26 mouse cellular contexts compared by ENCODE assay signal in the genomic region with DNA sequence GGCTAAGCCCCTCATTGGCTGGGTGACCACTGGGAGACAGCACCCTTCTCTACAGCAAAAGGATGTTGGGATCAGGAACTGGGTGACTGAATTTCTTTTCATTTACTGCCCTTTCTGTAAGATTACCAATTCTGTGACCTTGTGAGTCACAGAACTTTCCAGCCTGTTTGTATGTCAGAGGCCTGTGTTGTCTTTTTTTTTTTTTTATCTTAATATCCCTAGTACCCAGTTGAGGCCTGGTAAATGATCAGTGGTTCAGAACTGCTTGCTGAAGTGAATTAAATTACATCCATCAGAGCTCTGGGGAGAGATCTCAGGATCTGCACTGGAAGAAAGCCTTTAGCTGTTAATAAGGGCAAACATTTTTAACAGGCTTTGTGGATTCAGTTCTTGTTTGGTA.
"Had no signal": no experiment of that assay in that cellular context is flagged by ENCODE, and none has a peak within 500 bp of the region (broad histone marks: within the 10 kb centered on the region; RNA-seq: fewer than 3 reads in every experiment).

No protein-coding gene starts in this region.

- H3K9me3 ChIP-seq: heart, embryonic 15.5 days; hindbrain, embryonic 13.5 days; hindbrain, embryonic 15.5 days; kidney, embryonic 15.5 days; limb, embryonic 13.5 days; limb, embryonic 15.5 days; liver, embryonic 13.5 days; liver, embryonic 15.5 days had no signal

- H3K4me1 ChIP-seq: hindbrain, embryonic 13.5 days; hindbrain, embryonic 15.5 days; kidney, embryonic 15.5 days; limb, embryonic 13.5 days; limb, embryonic 15.5 days; liver, embryonic 13.5 days; liver, embryonic 15.5 days had no signal

- H3K4me2 ChIP-seq: heart, embryonic 11.5 days; heart, embryonic 13.5 days; heart, embryonic 15.5 days; hindbrain, embryonic 13.5 days; hindbrain, embryonic 15.5 days; kidney, embryonic 15.5 days; limb, embryonic 13.5 days; limb, embryonic 15.5 days; liver, embryonic 13.5 days; liver, embryonic 15.5 days had no signal

- H3K27ac ChIP-seq: heart, adult 2 months; heart, embryonic 13.5 days; heart, embryonic 15.5 days; hindbrain, embryonic 13.5 days; hindbrain, embryonic 15.5 days; hindbrain, postnatal 0 days; kidney, embryonic 15.5 days; kidney, postnatal 0 days; limb, embryonic 13.5 days; limb, embryonic 15.5 days; liver, embryonic 13.5 days; liver, embryonic 15.5 days had no signal

- H3K9ac ChIP-seq: heart, embryonic 13.5 days; heart, embryonic 15.5 days; hindbrain, embryonic 13.5 days; hindbrain, embryonic 15.5 days; kidney, embryonic 15.5 days; limb, embryonic 13.5 days; limb, embryonic 15.5 days; liver, embryonic 13.5 days; liver, embryonic 15.5 days had no signal

- DNase-seq: gastrocnemius, postnatal 14 days; gastrocnemius, postnatal 36 days; heart, adult 2 months; heart, postnatal 14 days; heart, postnatal 36 days; kidney, adult 11 months; kidney, adult 2 months; kidney, adult 9 months; kidney, postnatal 14 days; kidney, postnatal 36 days; layer of hippocampus, adult 9-11 months; layer of hippocampus, postnatal 36 days; left cerebral cortex, postnatal 4 days; liver, embryonic 13.5 days had no signal

- H3K36me3 ChIP-seq: heart, embryonic 13.5 days; heart, embryonic 15.5 days; hindbrain, embryonic 13.5 days; hindbrain, embryonic 15.5 days; kidney, embryonic 15.5 days; limb, embryonic 13.5 days; limb, embryonic 15.5 days; liver, embryonic 13.5 days; liver, embryonic 15.5 days had no signal

- ATAC-seq: hindbrain, postnatal 0 days; intestine, embryonic 16.5 days had no signal

- H3K4me3 ChIP-seq: heart, adult 2 months; heart, embryonic 13.5 days; heart, embryonic 15.5 days; hindbrain, embryonic 13.5 days; hindbrain, embryonic 15.5 days; kidney, embryonic 15.5 days; limb, embryonic 13.5 days; limb, embryonic 15.5 days; liver, embryonic 13.5 days; liver, embryonic 15.5 days had no signal

- H3K27me3 ChIP-seq: heart, embryonic 13.5 days; heart, embryonic 15.5 days; hindbrain, embryonic 13.5 days; hindbrain, embryonic 15.5 days; kidney, embryonic 15.5 days; limb, embryonic 13.5 days; limb, embryonic 15.5 days; liver, embryonic 13.5 days; liver, embryonic 15.5 days had no signal
